Mouse (Mus musculus): ENCODE data around the gene Gm20708. TPM values are rescaled to one million over a fixed set of nuclear protein-coding genes. Genes with fewer than 3 reads are reported as not detected.

Gene Gm20708
- polyA plus RNA-seq, 1 experiment from 2014 or later: 0.21 TPM

- H3K4me1 ChIP-seq (replicated peaks; ENCODE audit: insufficient read depth, low read length): peaks cover 36% of the 10 kb centered on the region
- H3K4me2 ChIP-seq (ENCODE audit: low read length): peak overlapping the region; percentile 97
- peaks cover 21% of the 10 kb centered on the region for H3K36me3 ChIP-seq (ENCODE audit: insufficient read depth, low read length)
- peak overlapping the region; percentile 99 for H3K27ac ChIP-seq
- H3K9ac ChIP-seq (ENCODE audit: low read depth, low read length): peak overlapping the region; percentile 68
- under 1% methylated on average over 17 of the region's 17 CpGs for WGBS
- H3K4me3 ChIP-seq (replicated peaks; ENCODE audit: low read depth, low read length): peak overlapping the region; percentile 46
- no peaks in the 10 kb centered on the region for H3K27me3 ChIP-seq (ENCODE audit: insufficient read depth, low read length)
- ATAC-seq (replicated peaks; ENCODE audit: low FRiP score, low read depth) (no peak; the same call in 1 of the 2 replicates), DNase-seq (ENCODE audit: low spot score) (no peak)
- H3K9me3 ChIP-seq (replicated peaks; ENCODE audit: low read length): no peaks in the 10 kb centered on the region
- TF ChIP-seq CTCF (IDR thresholded peaks at IDR 0.05; ENCODE audit: low read depth): no peak
Observed at GRCm38 (mm10) chr11:117780199-117780515, 29.3 kb upstream of the Gm20708 start.

DNA sequence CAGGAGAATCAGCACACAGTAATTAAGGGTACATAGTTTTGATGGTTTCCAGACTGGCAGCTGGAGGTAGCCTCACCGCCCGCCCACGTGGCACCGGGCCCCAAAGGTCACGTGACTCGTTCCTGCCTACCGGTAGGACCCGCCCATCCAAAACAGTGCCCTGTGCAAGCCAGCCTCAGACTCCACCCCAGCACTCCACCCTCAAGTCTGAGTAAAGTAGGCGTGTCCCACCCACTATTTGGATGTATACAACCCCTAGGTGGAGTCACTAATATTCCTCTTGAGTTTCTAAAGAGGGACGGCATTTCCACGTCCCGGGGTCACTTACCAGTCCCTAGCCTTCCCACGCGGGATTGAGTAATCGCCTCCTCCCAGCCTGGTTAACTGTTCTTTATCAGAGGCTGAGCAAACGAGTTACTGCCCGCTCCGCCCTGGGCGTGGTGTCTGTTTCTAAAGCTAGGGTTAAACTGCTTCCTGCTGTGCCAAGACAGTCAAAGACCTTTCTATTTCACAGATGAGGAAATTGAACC, 28.8 kb upstream of the Gm20708 start:
- peak; percentile 79 for ATAC-seq (replicated peaks; ENCODE audit: low FRiP score, low read depth)
- Histone ChIP-seq H3K27me3 (ENCODE audit: insufficient read depth, low read length) (no peaks in the 10 kb centered on the region), H3K9ac (ENCODE audit: low read depth, low read length) (peak overlapping the region; percentile 68), H3K9me3 (replicated peaks; ENCODE audit: low read length) (no peaks in the 10 kb centered on the region), H3K27ac (peak overlapping the region; percentile 99), H3K4me3 (replicated peaks; ENCODE audit: low read depth, low read length) (peak overlapping the region; percentile 46), H3K4me2 (ENCODE audit: low read length) (peak overlapping the region; percentile 97), H3K36me3 (ENCODE audit: insufficient read depth, low read length) (peaks cover 17% of the 10 kb centered on the region), H3K4me1 (replicated peaks; ENCODE audit: insufficient read depth, low read length) (peaks cover 36% of the 10 kb centered on the region)
- DNase-seq (ENCODE audit: low spot score): peak; percentile 95
- under 1% methylated on average over 19 of the region's 19 CpGs for WGBS
- TF ChIP-seq CTCF (IDR thresholded peaks at IDR 0.05; ENCODE audit: low read depth): peak; percentile 30; the same call in 1 of the 2 replicates

DNA sequence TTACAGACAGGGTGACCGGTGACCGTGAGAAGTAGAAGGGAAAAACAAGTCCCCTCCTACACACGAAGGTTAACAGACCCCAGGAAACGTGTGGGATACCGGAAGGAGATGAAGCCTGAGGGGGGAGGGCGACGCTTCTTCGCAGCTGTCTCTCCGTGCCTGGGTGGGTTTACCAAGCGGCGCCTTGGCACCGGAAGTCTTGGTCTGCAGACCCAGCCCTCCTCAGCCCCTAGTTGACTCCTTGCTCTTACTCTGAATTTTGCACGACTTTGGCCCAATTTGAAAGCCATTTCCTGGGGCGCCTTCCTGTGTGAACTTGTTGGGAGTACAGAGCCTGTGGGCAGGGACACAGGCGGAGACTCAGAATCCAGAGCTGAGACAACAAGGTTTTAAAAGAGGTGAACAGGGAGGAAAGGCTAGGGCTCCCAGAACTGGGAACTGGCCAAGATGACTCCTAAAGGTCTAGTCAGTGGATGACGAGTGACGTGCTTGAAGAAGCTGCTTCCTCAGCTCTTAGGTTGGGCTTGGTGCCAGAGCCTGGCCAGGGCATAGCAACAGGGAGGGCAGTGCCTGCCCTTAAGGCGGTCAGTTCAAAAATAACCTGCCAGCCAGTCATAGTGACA, 28.2 kb upstream of the Gm20708 start:
- 8% methylated on average over 18 of the region's 18 CpGs for WGBS
- peaks cover 11% of the 10 kb centered on the region; the same call in 1 of the 2 replicates for H3K36me3 ChIP-seq (ENCODE audit: insufficient read depth, low read length)
- peak overlapping the region; percentile 52 for H3K9ac ChIP-seq (ENCODE audit: low read depth, low read length)
- H3K4me2 ChIP-seq (ENCODE audit: low read length): peak overlapping the region; percentile 97
- H3K9me3 ChIP-seq (replicated peaks; ENCODE audit: low read length): no peaks in the 10 kb centered on the region
- no peaks in the 10 kb centered on the region for H3K27me3 ChIP-seq (ENCODE audit: insufficient read depth, low read length)
- peaks cover 36% of the 10 kb centered on the region for H3K4me1 ChIP-seq (replicated peaks; ENCODE audit: insufficient read depth, low read length)
- ATAC-seq (replicated peaks; ENCODE audit: low FRiP score, low read depth): peak; percentile 3; the same call in 1 of the 2 replicates
- peak; percentile 82 for DNase-seq (ENCODE audit: low spot score)
- H3K4me3 ChIP-seq (replicated peaks; ENCODE audit: low read depth, low read length): peak overlapping the region; percentile 46
- no peak for TF ChIP-seq CTCF (IDR thresholded peaks at IDR 0.05; ENCODE audit: low read depth)
- peak overlapping the region; percentile 99 for H3K27ac ChIP-seq

GRCm38 (mm10) chr11:117781993-117782704, 27.3 kb upstream of the Gm20708 start, which contains the start of the genes Tmc8 and Tmc6:
Gene Tmc8 (plus strand): TSS chr11:117782076.
Gene Tmc6 (minus strand): TSS chr11:117782198.
- no peak for DNase-seq (ENCODE audit: low spot score)
- H3K9ac ChIP-seq (ENCODE audit: low read depth, low read length): peak within 1 kb of the TSS; percentile 52
- TF ChIP-seq CTCF (IDR thresholded peaks at IDR 0.05; ENCODE audit: low read depth): no peak
- no peak for ATAC-seq (replicated peaks; ENCODE audit: low FRiP score, low read depth)
- peak within 1 kb of the TSS; percentile 46 for H3K4me3 ChIP-seq (replicated peaks; ENCODE audit: low read depth, low read length)
- H3K36me3 ChIP-seq (ENCODE audit: insufficient read depth, low read length): peaks cover 8% of the 10 kb centered on the region; the same call in 1 of the 2 replicates
- WGBS: 40% methylated on average over 24 of the region's 24 CpGs
- H3K4me2 ChIP-seq (ENCODE audit: low read length): peak within 1 kb of the TSS; percentile 97
- no peaks in the 10 kb centered on the region for H3K27me3 ChIP-seq (ENCODE audit: insufficient read depth, low read length)
- no peaks in the 10 kb centered on the region for H3K9me3 ChIP-seq (replicated peaks; ENCODE audit: low read length)
- H3K4me1 ChIP-seq (replicated peaks; ENCODE audit: insufficient read depth, low read length): peaks cover 36% of the 10 kb centered on the region
- H3K27ac ChIP-seq: peak within 1 kb of the TSS; percentile 99

- Histone ChIP-seq H3K36me3 (ENCODE audit: insufficient read depth, low read length) (peaks cover 3% of the 10 kb centered on the region; the same call in 1 of the 2 replicates), H3K4me1 (replicated peaks; ENCODE audit: insufficient read depth, low read length) (peaks cover 36% of the 10 kb centered on the region), H3K27ac (peak overlapping the region; percentile 99), H3K9ac (ENCODE audit: low read depth, low read length) (peak overlapping the region; percentile 52; the same call in 1 of the 2 replicates), H3K27me3 (ENCODE audit: insufficient read depth, low read length) (no peaks in the 10 kb centered on the region), H3K4me2 (ENCODE audit: low read length) (peak overlapping the region; percentile 97), H3K9me3 (replicated peaks; ENCODE audit: low read length) (no peaks in the 10 kb centered on the region), H3K4me3 (replicated peaks; ENCODE audit: low read depth, low read length) (peak overlapping the region; percentile 26)
- DNase-seq (ENCODE audit: low spot score) (no peak), ATAC-seq (replicated peaks; ENCODE audit: low FRiP score, low read depth) (no peak)
- WGBS: 51% methylated on average over 9 of the region's 9 CpGs
- no peak for TF ChIP-seq CTCF (IDR thresholded peaks at IDR 0.05; ENCODE audit: low read depth)
Observed at GRCm38 (mm10) chr11:117782705-117783034, 26.8 kb upstream of the Gm20708 start.

DNA sequence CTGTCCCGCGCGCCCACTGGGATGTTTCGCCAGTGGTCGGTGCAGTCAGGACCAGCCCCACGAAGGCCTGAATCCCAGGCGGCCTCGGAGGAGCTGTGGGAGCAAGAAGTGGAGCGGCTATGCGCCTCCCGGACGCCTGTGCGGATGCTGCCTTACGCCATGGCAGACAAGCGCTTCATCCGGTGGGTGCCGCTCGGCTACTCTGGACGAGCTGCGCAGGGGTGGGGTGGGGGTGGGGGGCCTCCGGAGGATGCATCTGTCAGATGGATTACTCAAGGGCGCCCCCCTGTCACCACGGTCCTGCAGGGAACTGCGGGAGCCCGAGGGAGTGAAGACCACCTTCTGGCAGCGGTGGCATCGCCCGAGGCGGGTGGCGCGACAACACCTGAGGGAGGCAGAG, 26.4 kb upstream of the Gm20708 start:
- Histone ChIP-seq H3K27ac (peak overlapping the region; percentile 99; the same call in 1 of the 2 replicates), H3K4me1 (replicated peaks; ENCODE audit: insufficient read depth, low read length) (peaks cover 36% of the 10 kb centered on the region)

More for the DNA sequence above, 26.4 kb upstream of the Gm20708 start:
- H3K4me2 ChIP-seq (ENCODE audit: low read length): peak overlapping the region; percentile 97
- no peaks in the 10 kb centered on the region for H3K27me3 ChIP-seq (ENCODE audit: insufficient read depth, low read length)
- peak; percentile 77 for DNase-seq (ENCODE audit: low spot score)
- H3K4me3 ChIP-seq (replicated peaks; ENCODE audit: low read depth, low read length): peak overlapping the region; percentile 26
- H3K36me3 ChIP-seq (ENCODE audit: insufficient read depth, low read length): no peaks in the 10 kb centered on the region
- peak; percentile 56 for TF ChIP-seq CTCF (IDR thresholded peaks at IDR 0.05; ENCODE audit: low read depth)
- no peaks in the 10 kb centered on the region for H3K9me3 ChIP-seq (replicated peaks; ENCODE audit: low read length)
- 6% methylated on average over 31 of the region's 31 CpGs for WGBS
- no peak for ATAC-seq (replicated peaks; ENCODE audit: low FRiP score, low read depth)
- peak overlapping the region; percentile 52; the same call in 1 of the 2 replicates for H3K9ac ChIP-seq (ENCODE audit: low read depth, low read length)
